Mouse (Mus musculus): ENCODE data around the gene Btn1a1.

GRCm38 (mm10) chr13:23475658-23476057, 10.0 kb upstream of the Btn1a1 start:
- no peak for TF ChIP-seq POLR2A (IDR thresholded peaks at IDR 0.05; ENCODE audit: low read depth, low read length)
- TF ChIP-seq CTCF (IDR thresholded peaks at IDR 0.05; ENCODE audit: extremely low read depth, insufficient read depth, insufficient read length, insufficient replicate concordance): no peak
